Mouse (Mus musculus): ENCODE data around the gene Frmpd4. TPM values are rescaled to one million over a fixed set of nuclear protein-coding genes. Genes with fewer than 3 reads are reported as not detected.
A peak's percentile ranks its signal among the peaks of the same experiment; 100 is the strongest.

The Frmpd4 gene
- polyA plus RNA-seq, 3 experiments from 2014 or later, result 0.12 TPM; not detected in 2

GRCm38 (mm10) chrX:167522528-167522927 lies 1054.5 kb downstream of the Frmpd4 start:
- ATAC-seq, result no peak

DNA sequence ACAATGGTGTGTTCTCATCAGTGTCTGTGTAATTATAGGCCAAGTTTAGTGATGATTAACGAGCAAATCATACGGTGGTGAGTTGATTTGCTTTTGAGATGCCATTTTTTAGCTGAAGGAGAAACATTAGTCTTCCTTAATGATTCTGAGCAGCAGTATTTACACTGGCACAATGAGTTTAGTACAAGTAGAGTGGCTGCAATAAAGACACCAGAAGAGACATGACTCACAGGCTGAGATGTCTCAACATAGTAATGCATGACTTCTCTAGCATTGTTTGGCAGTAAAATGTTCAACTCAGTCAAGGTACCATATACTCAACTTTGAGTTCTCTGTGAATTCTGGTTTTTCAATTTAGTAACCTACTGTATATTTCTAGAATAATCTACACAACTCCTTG lies 1058.6 kb downstream of the Frmpd4 start:
- no peak for ATAC-seq

- ATAC-seq, result peak; percentile 65
Observed at GRCm38 (mm10) chrX:167497780-167498179, 1079.3 kb downstream of the Frmpd4 start.

- no peak for ATAC-seq
Observed at GRCm38 (mm10) chrX:167492265-167492664, 1084.8 kb downstream of the Frmpd4 start.

DNA sequence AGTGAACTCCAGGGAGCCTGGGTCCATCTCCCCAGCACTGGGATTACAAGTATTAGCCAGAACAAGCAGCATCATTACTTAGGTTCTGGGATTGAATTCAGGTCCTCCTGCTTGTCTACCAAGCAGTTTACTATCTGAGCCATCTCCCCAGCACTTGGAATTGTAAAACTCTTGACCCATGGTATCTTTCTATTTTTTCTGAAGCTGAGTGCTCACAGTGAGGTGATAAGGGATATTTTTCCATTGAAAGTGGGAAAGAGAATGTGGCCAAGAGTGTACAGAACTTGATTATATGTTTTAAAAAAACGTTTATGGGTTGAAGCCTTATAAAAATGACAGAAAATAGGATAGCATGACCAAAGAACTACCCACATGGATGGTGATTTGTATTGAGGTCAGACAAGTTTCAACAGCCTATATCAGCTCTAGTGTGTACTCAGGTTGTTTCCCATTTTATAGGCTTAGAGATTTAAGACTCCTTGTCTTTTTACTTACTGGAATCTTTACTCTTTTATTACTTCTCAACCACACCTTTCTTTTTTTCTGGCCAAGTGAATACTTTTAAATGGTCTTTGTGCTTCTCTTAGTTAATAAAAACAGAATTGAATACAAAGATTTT lies 1085.3 kb downstream of the Frmpd4 start:
- no peak for ATAC-seq

DNA sequence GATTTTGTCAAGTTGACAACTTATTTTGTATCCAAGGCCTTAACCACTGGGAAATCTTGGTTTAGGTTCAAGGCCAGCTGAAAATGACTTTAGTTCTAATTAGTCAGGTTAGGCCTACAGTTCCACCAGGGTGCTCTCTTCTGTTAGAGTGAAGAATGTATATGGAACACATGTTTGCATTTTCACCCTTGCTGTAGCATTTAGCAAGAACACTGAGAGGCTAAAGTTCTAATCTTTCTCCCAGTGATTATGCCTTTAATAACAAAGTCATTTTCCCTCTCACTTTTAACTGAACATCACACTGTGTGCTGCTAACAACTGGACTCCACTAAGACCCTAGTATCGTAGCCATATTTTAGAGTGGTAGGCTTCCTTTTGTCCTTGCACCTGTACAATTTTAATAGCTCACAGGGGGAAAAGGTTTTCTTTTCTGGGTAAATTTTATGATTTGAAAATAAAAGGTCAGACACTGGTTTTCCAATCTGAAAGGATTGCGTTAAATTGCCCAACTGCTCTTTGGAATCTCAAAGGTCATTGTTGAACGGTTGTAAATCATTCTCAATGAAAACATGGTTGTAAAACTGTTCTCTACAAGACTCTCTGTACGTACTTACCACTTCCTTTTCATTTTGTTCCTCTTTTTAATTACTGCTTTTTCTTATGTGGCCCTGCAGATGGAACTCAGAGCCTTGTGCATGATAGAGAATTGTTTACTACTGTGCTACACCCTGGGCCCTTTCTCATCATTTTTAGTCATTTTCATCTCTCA lies 1093.4 kb downstream of the Frmpd4 start:
- no peak for ATAC-seq

DNA sequence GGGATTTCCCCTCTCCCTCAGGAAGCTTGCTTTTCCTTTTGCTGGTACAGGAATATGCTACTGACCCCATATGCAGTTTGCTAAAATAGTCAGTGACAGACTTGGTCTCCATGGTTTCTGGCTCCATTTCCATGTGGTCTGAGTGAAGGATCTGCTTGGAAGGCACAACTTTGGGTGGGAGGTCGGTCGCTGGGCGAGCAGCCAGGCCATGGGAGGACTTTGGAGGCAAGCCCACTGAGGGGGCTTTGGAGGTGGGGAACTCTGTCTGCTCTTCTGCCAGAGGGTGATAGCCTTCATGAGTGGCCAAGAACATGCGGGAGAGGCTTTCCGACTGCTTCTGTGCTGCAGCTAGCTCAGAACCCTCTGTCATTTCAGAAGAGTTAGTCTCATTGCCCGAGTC lies 1099.4 kb downstream of the Frmpd4 start:
- ATAC-seq, result no peak

GRCm38 (mm10) chrX:167434883-167435282 lies 1142.1 kb downstream of the Frmpd4 start:
- ATAC-seq, result no peak

DNA sequence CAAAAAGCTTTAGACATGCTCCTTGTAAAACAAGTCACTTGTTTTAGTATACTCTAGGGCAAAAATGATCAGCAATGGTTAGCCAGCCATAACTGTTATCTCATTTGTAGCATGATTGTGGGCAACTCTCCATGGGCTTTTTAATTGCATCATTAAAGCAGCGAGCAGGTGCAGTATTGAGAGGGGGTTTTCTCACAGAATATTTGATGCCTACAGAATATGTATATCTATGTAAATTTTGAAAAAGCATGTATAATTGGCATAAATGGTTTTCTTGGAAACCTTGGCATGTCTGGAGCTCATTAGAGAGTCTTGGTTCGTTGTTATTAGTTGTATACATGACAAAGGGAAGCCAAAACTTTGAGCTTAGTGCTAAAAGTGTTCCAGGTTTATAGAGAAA lies 1143.1 kb downstream of the Frmpd4 start:
- no peak for ATAC-seq

Other genes with a start within 250 kb of the Frmpd4 start
- gene Msl3, start 96.7 kb upstream of the Frmpd4 start, polyA plus RNA-seq (2017; shearing (Covaris generic)), result 10 to 100 TPM; 37.5 to 47.7 (median 41.9) TPM
- under 1 TPM in 2 of 3 experiments, not detected in 1; 0.11 to 0.25 TPM for gene Arhgap6, start 217.9 kb upstream of the Frmpd4 start, polyA plus RNA-seq (2017; shearing (Covaris generic))